Mouse (Mus musculus): Measurements from ENCODE around the gene Usp28.
"Not testable (repeated sequence)": the region's sequence is repeated elsewhere in the genome, so short reads cannot be mapped to it uniquely, and the experiment has no call there.

Usp28 gene

GRCm38 (mm10) chr9:48984845-48985707, at the start of gene Usp28:
Gene Usp28, plus strand, starts transcription at chr9:48985375.
- peak; percentile 100 for DNase-seq

- DNase-seq: no peak
These were observed 42.8 kb upstream of the Usp28 start for GRCm38 (mm10) chr9:48942349-48942748.

GRCm38 (mm10) chr9:48947565-48947964, 37.6 kb upstream of the Usp28 start:
- no peak for DNase-seq

- DNase-seq: no peak
These were observed 23.9 kb upstream of the Usp28 start for GRCm38 (mm10) chr9:48961314-48961713.

GRCm38 (mm10) chr9:48962131-48962530, 23.0 kb upstream of the Usp28 start:
- DNase-seq: no peak

- DNase-seq: peak; percentile 17
These were observed 20.6 kb upstream of the Usp28 start, which contains the start of gene Htr3b for GRCm38 (mm10) chr9:48964587-48965040. Gene Htr3b, minus strand, starts transcription at chr9:48964990.

GRCm38 (mm10) chr9:48972494-48972893, 12.7 kb upstream of the Usp28 start:
- peak; percentile 21 for DNase-seq

- no peak for DNase-seq
These were observed 8.4 kb upstream of the Usp28 start for GRCm38 (mm10) chr9:48976661-48977355.

GRCm38 (mm10) chr9:48980371-48980770, 4.8 kb upstream of the Usp28 start:
- no peak for DNase-seq

GRCm38 (mm10) chr9:48980781-48981180, 4.4 kb upstream of the Usp28 start:
- no peak for DNase-seq

GRCm38 (mm10) chr9:48981827-48982226, 3.3 kb upstream of the Usp28 start:
- no peak for DNase-seq

GRCm38 (mm10) chr9:48983801-48984200, 1.4 kb upstream of the Usp28 start:
- DNase-seq: not testable (repeated sequence)

GRCm38 (mm10) chr9:48984320-48984844, 793 bp upstream of the Usp28 start:
- DNase-seq: peak; percentile 12

GRCm38 (mm10) chr9:48985708-48986088, 523 bp downstream of the Usp28 start:
- DNase-seq: no peak

GRCm38 (mm10) chr9:48986616-48987141, 1.5 kb downstream of the Usp28 start:
- no peak for DNase-seq

GRCm38 (mm10) chr9:48987201-48988101, 2.3 kb downstream of the Usp28 start:
- no peak for DNase-seq

- DNase-seq: no peak
These were observed 6.5 kb downstream of the Usp28 start for GRCm38 (mm10) chr9:48991671-48992070.

- no peak for DNase-seq
These were observed 9.6 kb downstream of the Usp28 start for GRCm38 (mm10) chr9:48994779-48995178.

- DNase-seq: no peak
These were observed 10.6 kb downstream of the Usp28 start for GRCm38 (mm10) chr9:48995735-48996134.

GRCm38 (mm10) chr9:48999256-48999655, 14.1 kb downstream of the Usp28 start:
- DNase-seq: no peak

GRCm38 (mm10) chr9:49015824-49016223, 30.6 kb downstream of the Usp28 start:
- no peak for DNase-seq

GRCm38 (mm10) chr9:49021289-49021688, 36.1 kb downstream of the Usp28 start:
- no peak for DNase-seq

Measured in thymus, postnatal 25 days (tissue).